Mouse (Mus musculus): ENCODE measurements around the gene Aire. TPM values are rescaled to one million over a fixed set of nuclear protein-coding genes. Genes with fewer than 3 reads are reported as not detected.

The Aire gene
- polyA plus RNA-seq, 1 experiment, result not detected

- TF ChIP-seq POLR2A (IDR thresholded peaks at IDR 0.05; ENCODE audit: borderline replicate concordance, low read depth, low read length) (no peak), CTCF (IDR thresholded peaks at IDR 0.05; ENCODE audit: low read depth, low read length) (peak; percentile 18; the same call in 1 of the 2 replicates)
- H3K27ac ChIP-seq (ENCODE audit: insufficient read depth, low read depth, low read length), result no peak overlapping the region
- peaks cover 18% of the 10 kb centered on the region for H3K4me1 ChIP-seq (ENCODE audit: control insufficient read depth, insufficient read depth, low read length)
These were observed 11.5 kb upstream of the Aire start for GRCm38 (mm10) chr10:78054633-78055565.

GRCm38 (mm10) chr10:78049519-78050035 is 6.2 kb upstream of the Aire start:
- H3K4me3 ChIP-seq (ENCODE audit: insufficient read depth, low read length), result no peak overlapping the region
- TF ChIP-seq POLR2A (IDR thresholded peaks at IDR 0.05; ENCODE audit: borderline replicate concordance, low read depth, low read length) (no peak), CTCF (IDR thresholded peaks at IDR 0.05; ENCODE audit: low read depth, low read length) (no peak)
- no peak overlapping the region for H3K27ac ChIP-seq (ENCODE audit: insufficient read depth, low read depth, low read length)
- H3K4me1 ChIP-seq (ENCODE audit: control insufficient read depth, insufficient read depth, low read length), result peaks cover 9% of the 10 kb centered on the region

More at GRCm38 (mm10) chr10:78054633-78055565, 11.5 kb upstream of the Aire start:
- H3K4me3 ChIP-seq (ENCODE audit: insufficient read depth, low read length), result no peak overlapping the region

- Histone ChIP-seq H3K4me1 (ENCODE audit: control insufficient read depth, insufficient read depth, low read length) (0 out of 2 replicates have a peak, but pooled peaks cover 2% of the 10 kb centered on the region), H3K27ac (ENCODE audit: insufficient read depth, low read depth, low read length) (no peak overlapping the region), H3K4me3 (ENCODE audit: insufficient read depth, low read length) (no peak overlapping the region)
- TF ChIP-seq CTCF (IDR thresholded peaks at IDR 0.05; ENCODE audit: low read depth, low read length) (no peak), POLR2A (IDR thresholded peaks at IDR 0.05; ENCODE audit: borderline replicate concordance, low read depth, low read length) (no peak)
These were observed 4.8 kb upstream of the Aire start for GRCm38 (mm10) chr10:78048061-78048730.

- Histone ChIP-seq H3K4me1 (ENCODE audit: control insufficient read depth, insufficient read depth, low read length) (0 out of 2 replicates have a peak, but pooled peaks cover 2% of the 10 kb centered on the region), H3K4me3 (ENCODE audit: insufficient read depth, low read length) (no peak overlapping the region), H3K27ac (ENCODE audit: insufficient read depth, low read depth, low read length) (no peak overlapping the region)
- TF ChIP-seq POLR2A (IDR thresholded peaks at IDR 0.05; ENCODE audit: borderline replicate concordance, low read depth, low read length) (no peak), CTCF (IDR thresholded peaks at IDR 0.05; ENCODE audit: low read depth, low read length) (no peak)
These were observed 3.0 kb upstream of the Aire start for GRCm38 (mm10) chr10:78046388-78046787.

GRCm38 (mm10) chr10:78044531-78044930 is 1.1 kb upstream of the Aire start:
- no peak for TF ChIP-seq CTCF (IDR thresholded peaks at IDR 0.05; ENCODE audit: low read depth, low read length)
- TF ChIP-seq POLR2A (IDR thresholded peaks at IDR 0.05; ENCODE audit: borderline replicate concordance, low read depth, low read length), result no peak
- no peak overlapping the region for H3K27ac ChIP-seq (ENCODE audit: insufficient read depth, low read depth, low read length)
- H3K4me1 ChIP-seq (ENCODE audit: control insufficient read depth, insufficient read depth, low read length), result 0 out of 2 replicates have a peak, but pooled peaks cover 2% of the 10 kb centered on the region
- H3K4me3 ChIP-seq (ENCODE audit: insufficient read depth, low read length), result no peak overlapping the region

GRCm38 (mm10) chr10:78042697-78043405 is 559 bp downstream of the Aire start:
- Histone ChIP-seq H3K4me1 (ENCODE audit: control insufficient read depth, insufficient read depth, low read length) (0 out of 2 replicates have a peak, but pooled peaks cover 2% of the 10 kb centered on the region), H3K4me3 (ENCODE audit: insufficient read depth, low read length) (no peak overlapping the region), H3K27ac (ENCODE audit: insufficient read depth, low read depth, low read length) (no peak overlapping the region)
- no peak for TF ChIP-seq POLR2A (IDR thresholded peaks at IDR 0.05; ENCODE audit: borderline replicate concordance, low read depth, low read length)
- no peak for TF ChIP-seq CTCF (IDR thresholded peaks at IDR 0.05; ENCODE audit: low read depth, low read length)

GRCm38 (mm10) chr10:78042096-78042495 is 1.3 kb downstream of the Aire start:
- TF ChIP-seq POLR2A (IDR thresholded peaks at IDR 0.05; ENCODE audit: borderline replicate concordance, low read depth, low read length) (no peak), CTCF (IDR thresholded peaks at IDR 0.05; ENCODE audit: low read depth, low read length) (no peak)
- Histone ChIP-seq H3K4me1 (ENCODE audit: control insufficient read depth, insufficient read depth, low read length) (0 out of 2 replicates have a peak, but pooled peaks cover 2% of the 10 kb centered on the region), H3K4me3 (ENCODE audit: insufficient read depth, low read length) (no peak overlapping the region), H3K27ac (ENCODE audit: insufficient read depth, low read depth, low read length) (no peak overlapping the region)

GRCm38 (mm10) chr10:78041647-78042046 is 1.8 kb downstream of the Aire start, which contains the start of gene Dnmt3l:
Gene Dnmt3l, plus strand, starts transcription at chr10:78041947.
- TF ChIP-seq POLR2A (IDR thresholded peaks at IDR 0.05; ENCODE audit: borderline replicate concordance, low read depth, low read length) (no peak), CTCF (IDR thresholded peaks at IDR 0.05; ENCODE audit: low read depth, low read length) (no peak)
- Histone ChIP-seq H3K4me3 (ENCODE audit: insufficient read depth, low read length) (no peak within 1 kb of the TSS), H3K4me1 (ENCODE audit: control insufficient read depth, insufficient read depth, low read length) (0 out of 2 replicates have a peak, but pooled peaks cover 2% of the 10 kb centered on the region), H3K27ac (ENCODE audit: insufficient read depth, low read depth, low read length) (no peak within 1 kb of the TSS)

GRCm38 (mm10) chr10:78037139-78037538 is 6.3 kb downstream of the Aire start:
- TF ChIP-seq POLR2A (IDR thresholded peaks at IDR 0.05; ENCODE audit: borderline replicate concordance, low read depth, low read length), result no peak
- TF ChIP-seq CTCF (IDR thresholded peaks at IDR 0.05; ENCODE audit: low read depth, low read length), result no peak
- peaks cover 2% of the 10 kb centered on the region; the same call in 1 of the 2 replicates for H3K4me1 ChIP-seq (ENCODE audit: control insufficient read depth, insufficient read depth, low read length)
- H3K4me3 ChIP-seq (ENCODE audit: insufficient read depth, low read length), result no peak overlapping the region
- no peak overlapping the region for H3K27ac ChIP-seq (ENCODE audit: insufficient read depth, low read depth, low read length)
